Mouse (Mus musculus): ENCODE data around the gene Med21.

- TF ChIP-seq CHD2 (IDR thresholded peaks at IDR 0.05; ENCODE audit: low read depth, low read length) (no peak), ZC3H11A (IDR thresholded peaks at IDR 0.05; ENCODE audit: borderline replicate concordance, low read depth, low read length) (no peak), HCFC1 (IDR thresholded peaks at IDR 0.05; ENCODE audit: borderline replicate concordance, insufficient read depth, low read length) (no peak)
Measured at GRCm38 (mm10) chr6:146688861-146689260, 46.5 kb downstream of the Med21 start.

All from ES-E14 (cell line).